Mouse (Mus musculus): ENCODE data around the gene Mapk1ip1.
A peak's percentile ranks its signal among the peaks of the same experiment; 100 is the strongest.

The Mapk1ip1 gene

GRCm38 (mm10) chr7:138845544-138846391 lies at the start of gene Mapk1ip1, which contains the start of gene Ppp2r2d:
Mapk1ip1 (minus strand) TSS chr7:138846273.
Ppp2r2d (plus strand) TSS chr7:138846079.
- peak; percentile 98 for DNase-seq

- DNase-seq: no peak
These were observed 39.6 kb upstream of the Mapk1ip1 start for GRCm38 (mm10) chr7:138885365-138886289.

GRCm38 (mm10) chr7:138883724-138884123 lies 37.7 kb upstream of the Mapk1ip1 start:
- no peak for DNase-seq

GRCm38 (mm10) chr7:138875031-138875430 lies 29.0 kb upstream of the Mapk1ip1 start:
- DNase-seq: no peak

- DNase-seq: no peak
These were observed 26.9 kb upstream of the Mapk1ip1 start for GRCm38 (mm10) chr7:138872956-138873355.

- no peak for DNase-seq
These were observed 22.2 kb upstream of the Mapk1ip1 start for GRCm38 (mm10) chr7:138868316-138868715.

GRCm38 (mm10) chr7:138867286-138867685 lies 21.2 kb upstream of the Mapk1ip1 start:
- no peak for DNase-seq

- DNase-seq: no peak
These were observed 18.7 kb upstream of the Mapk1ip1 start for GRCm38 (mm10) chr7:138864776-138865175.

GRCm38 (mm10) chr7:138863950-138864572 lies 18.0 kb upstream of the Mapk1ip1 start:
- no peak for DNase-seq

- DNase-seq: no peak
These were observed 10.6 kb upstream of the Mapk1ip1 start for GRCm38 (mm10) chr7:138856670-138857069.

GRCm38 (mm10) chr7:138854201-138854600 lies 8.1 kb upstream of the Mapk1ip1 start:
- DNase-seq: no peak

- DNase-seq: no peak
These were observed 7.5 kb upstream of the Mapk1ip1 start for GRCm38 (mm10) chr7:138853417-138854031.

- DNase-seq: no peak
These were observed 4.0 kb upstream of the Mapk1ip1 start for GRCm38 (mm10) chr7:138850083-138850482.

GRCm38 (mm10) chr7:138848028-138848920 lies 2.2 kb upstream of the Mapk1ip1 start:
- DNase-seq: no peak

- no peak for DNase-seq
These were observed 1.4 kb upstream of the Mapk1ip1 start for GRCm38 (mm10) chr7:138847316-138848027.

GRCm38 (mm10) chr7:138846502-138846991 lies 474 bp upstream of the Mapk1ip1 start:
- DNase-seq: peak; percentile 57

- no peak for DNase-seq
These were observed 962 bp downstream of the Mapk1ip1 start for GRCm38 (mm10) chr7:138845111-138845510.

- no peak for DNase-seq
These were observed 2.7 kb downstream of the Mapk1ip1 start for GRCm38 (mm10) chr7:138843421-138843820.

GRCm38 (mm10) chr7:138841436-138842151 lies 4.5 kb downstream of the Mapk1ip1 start:
- no peak for DNase-seq

GRCm38 (mm10) chr7:138840594-138841021 lies 5.5 kb downstream of the Mapk1ip1 start:
- peak; percentile 86 for DNase-seq
